Mouse (Mus musculus) retina, postnatal 7 days (tissue): Measurements from ENCODE around the gene Nek7.

Source experiments
- DNase-seq: peaks from one replicate; pipeline ENCODE4 v3.0.0-alpha.2; 2012; ENCODE audit warnings: low read depth, low spot score

Gene Nek7

GRCm38 (mm10) chr1:138510566-138510965 lies 109.4 kb downstream of the Nek7 start:
- no peak for DNase-seq

- DNase-seq = no peak
These were observed 112.4 kb downstream of the Nek7 start for GRCm38 (mm10) chr1:138507446-138508043.

GRCm38 (mm10) chr1:138507014-138507413 lies 112.9 kb downstream of the Nek7 start:
- no peak for DNase-seq

GRCm38 (mm10) chr1:138504228-138504627 lies 115.7 kb downstream of the Nek7 start:
- no peak for DNase-seq

- no peak for DNase-seq
These were observed 119.2 kb downstream of the Nek7 start for GRCm38 (mm10) chr1:138500691-138501090.

- DNase-seq = no peak
These were observed 119.8 kb downstream of the Nek7 start for GRCm38 (mm10) chr1:138500155-138500554.

- no peak for DNase-seq
These were observed 120.5 kb downstream of the Nek7 start for GRCm38 (mm10) chr1:138499461-138499860.

GRCm38 (mm10) chr1:138491382-138492097 lies 128.4 kb downstream of the Nek7 start:
- DNase-seq = no peak

GRCm38 (mm10) chr1:138487569-138487968 lies 132.4 kb downstream of the Nek7 start:
- DNase-seq = no peak

- DNase-seq = no peak
These were observed 139.2 kb downstream of the Nek7 start for GRCm38 (mm10) chr1:138480694-138481093.

GRCm38 (mm10) chr1:138465352-138465751 lies 154.6 kb downstream of the Nek7 start:
- DNase-seq = no peak

- no peak for DNase-seq
These were observed 158.5 kb downstream of the Nek7 start for GRCm38 (mm10) chr1:138461425-138461824.

- DNase-seq = no peak
These were observed 170.5 kb downstream of the Nek7 start for GRCm38 (mm10) chr1:138449476-138449851.

- DNase-seq = no peak
These were observed 171.1 kb downstream of the Nek7 start for GRCm38 (mm10) chr1:138448635-138449475.

- DNase-seq = no peak
These were observed 173.1 kb downstream of the Nek7 start for GRCm38 (mm10) chr1:138446846-138447245.
